Mouse (Mus musculus) hindbrain, embryonic 15.5 days (tissue): ENCODE data around the gene Slc25a4. TPM values are rescaled to one million over a fixed set of nuclear protein-coding genes. Genes with fewer than 3 reads are reported as not detected.
"Not testable (repeated sequence)": the region's sequence is repeated elsewhere in the genome, so short reads cannot be mapped to it uniquely, and the experiment has no call there.

Experiments used
- ATAC-seq: fragments of 200-750 bp; cut with Nextera tagmentation; 2 replicates; pipeline ENCODE4 v1.8.0; 2017; ENCODE audit warnings: low read depth, moderate number of reproducible peaks, moderate TSS enrichment; ENCODE audit not compliant: low FRiP score
- H3K27ac ChIP-seq: fragments of 300-500 bp; sonication (generic); replicated peaks from 2 replicates; pipeline ENCODE4 v1.5.1; 2015; ENCODE audit warnings: mild to moderate bottlenecking, inconsistent platforms
- H3K27me3 ChIP-seq: fragments of 300-500 bp; sonication (generic); 2 replicates; pipeline ENCODE4 v1.6.1; 2015; ENCODE audit warnings: control low read depth, inconsistent platforms
- H3K36me3 ChIP-seq: fragments of 300-500 bp; sonication (generic); 2 replicates; pipeline ENCODE4 v1.6.1; 2015; ENCODE audit warnings: control low read depth, inconsistent platforms
- H3K4me1 ChIP-seq: fragments of 300-500 bp; sonication (generic); replicated peaks from 2 replicates; pipeline ENCODE4 v1.6.1; 2015; ENCODE audit warnings: control low read depth, inconsistent platforms
- H3K4me2 ChIP-seq: fragments of 300-500 bp; sonication (generic); 2 replicates; pipeline ENCODE4 v1.6.1; 2015; ENCODE audit warnings: moderate library complexity, mild to moderate bottlenecking, inconsistent platforms
- H3K4me3 ChIP-seq: fragments of 300-500 bp; sonication (generic); 2 replicates; pipeline ENCODE4 v1.5.1; 2015; ENCODE audit warnings: mild to moderate bottlenecking, inconsistent platforms
- H3K9ac ChIP-seq: fragments of 300-500 bp; sonication (generic); 2 replicates; pipeline ENCODE4 v1.6.1; 2015; ENCODE audit warnings: inconsistent platforms
- H3K9me3 ChIP-seq: fragments of 300-500 bp; sonication (generic); 2 replicates; pipeline ENCODE4 v1.6.1; 2016; ENCODE audit warnings: control low read depth, inconsistent platforms
- WGBS: fragments of 180-500 bp; shearing (Covaris S2); methylation state at CpG from one replicate; pipeline ENCODE4 v1.1.7; 2015; 5-methylcytosine and 5-hydroxymethylcytosine counted together
- polyA plus RNA-seq: library from polyadenylated mRNA; unstranded; fragments of >200 nt; fragmentation: Nextera tagmentation; extraction: Ambion mirVana; gene quantifications from 2 replicates; pipeline ENCODE4 v1.2.1, GENCODE M21; 2015

Slc25a4 gene
- polyA plus RNA-seq, 1 experiment from 2014 or later = 933 TPM

GRCm38 (mm10) chr8:46231968-46232367, 20.9 kb upstream of the Slc25a4 start:
- not testable (repeated sequence) for H3K9ac ChIP-seq, H3K9me3 ChIP-seq, H3K4me1 ChIP-seq, ATAC-seq, H3K27ac ChIP-seq, H3K36me3 ChIP-seq, H3K4me2 ChIP-seq, H3K4me3 ChIP-seq, H3K27me3 ChIP-seq
- 80% methylated on average over 7 of the region's 7 CpGs for WGBS

- no peaks in the 10 kb centered on the region for H3K4me1 ChIP-seq
- H3K4me2 ChIP-seq = no peak overlapping the region
- H3K4me3 ChIP-seq = no peak overlapping the region
- ATAC-seq = no peak
- no peak overlapping the region for H3K27ac ChIP-seq
- H3K27me3 ChIP-seq = no peaks in the 10 kb centered on the region
- WGBS = 85% methylated on average over 5 of the region's 5 CpGs
- no peak overlapping the region for H3K9ac ChIP-seq
- no peaks in the 10 kb centered on the region for H3K9me3 ChIP-seq
- no peaks in the 10 kb centered on the region for H3K36me3 ChIP-seq
These were observed 15.5 kb upstream of the Slc25a4 start for GRCm38 (mm10) chr8:46226622-46227021.

- Histone ChIP-seq H3K27ac (no peak overlapping the region), H3K9me3 (no peaks in the 10 kb centered on the region), H3K9ac (no peak overlapping the region), H3K27me3 (no peaks in the 10 kb centered on the region), H3K4me2 (no peak overlapping the region), H3K4me1 (no peaks in the 10 kb centered on the region), H3K4me3 (no peak overlapping the region), H3K36me3 (no peaks in the 10 kb centered on the region)
- WGBS = 76% methylated on average over 3 of the region's 3 CpGs
- no peak for ATAC-seq
These were observed 14.4 kb upstream of the Slc25a4 start for GRCm38 (mm10) chr8:46225501-46225900.

GRCm38 (mm10) chr8:46220566-46220965, 9.5 kb upstream of the Slc25a4 start:
- no peak for ATAC-seq
- H3K4me2 ChIP-seq = no peak overlapping the region
- H3K27me3 ChIP-seq = no peaks in the 10 kb centered on the region
- no peak overlapping the region for H3K4me3 ChIP-seq
- H3K9me3 ChIP-seq = no peaks in the 10 kb centered on the region
- no peak overlapping the region for H3K27ac ChIP-seq
- 71% methylated on average over 3 of the region's 3 CpGs for WGBS
- H3K9ac ChIP-seq = no peak overlapping the region
- no peaks in the 10 kb centered on the region for H3K36me3 ChIP-seq
- peaks cover 6% of the 10 kb centered on the region for H3K4me1 ChIP-seq

GRCm38 (mm10) chr8:46216838-46217237, 5.8 kb upstream of the Slc25a4 start:
- Histone ChIP-seq H3K9me3 (no peaks in the 10 kb centered on the region), H3K27me3 (no peaks in the 10 kb centered on the region), H3K4me2 (peak overlapping the region; percentile 79), H3K4me3 (peak overlapping the region; percentile 43), H3K4me1 (peaks cover 13% of the 10 kb centered on the region), H3K27ac (peak overlapping the region; percentile 83), H3K36me3 (no peaks in the 10 kb centered on the region), H3K9ac (peak overlapping the region; percentile 58)
- ATAC-seq = peak; percentile 87
- WGBS = under 1% methylated on average over 14 of the region's 14 CpGs

GRCm38 (mm10) chr8:46213971-46214480, 2.9 kb upstream of the Slc25a4 start:
- Histone ChIP-seq H3K36me3 (peaks cover 3% of the 10 kb centered on the region; the same call in 1 of the 2 replicates), H3K4me3 (no peak overlapping the region), H3K9ac (no peak overlapping the region), H3K27me3 (no peaks in the 10 kb centered on the region), H3K4me1 (peaks cover 34% of the 10 kb centered on the region), H3K9me3 (no peaks in the 10 kb centered on the region), H3K4me2 (no peak overlapping the region), H3K27ac (no peak overlapping the region)
- WGBS = 13% methylated on average over 2 of the region's 2 CpGs
- no peak for ATAC-seq

GRCm38 (mm10) chr8:46212194-46212593, 1.1 kb upstream of the Slc25a4 start:
- ATAC-seq = no peak
- Histone ChIP-seq H3K4me1 (peaks cover 50% of the 10 kb centered on the region), H3K9me3 (no peaks in the 10 kb centered on the region), H3K27ac (no peak overlapping the region), H3K36me3 (peaks cover 21% of the 10 kb centered on the region), H3K4me2 (no peak overlapping the region), H3K27me3 (no peaks in the 10 kb centered on the region), H3K9ac (peak overlapping the region; percentile 97; the same call in 1 of the 2 replicates), H3K4me3 (no peak overlapping the region)
- 45% methylated on average over 7 of the region's 7 CpGs for WGBS

- Histone ChIP-seq H3K9me3 (no peaks in the 10 kb centered on the region), H3K9ac (peak overlapping the region; percentile 97), H3K27ac (peak overlapping the region; percentile 99), H3K4me3 (peak overlapping the region; percentile 92), H3K4me1 (peaks cover 49% of the 10 kb centered on the region), H3K27me3 (no peaks in the 10 kb centered on the region), H3K4me2 (peak overlapping the region; percentile 92), H3K36me3 (peaks cover 25% of the 10 kb centered on the region)
- no peak for ATAC-seq
- 4% methylated on average over 13 of the region's 13 CpGs for WGBS
These were observed 557 bp upstream of the Slc25a4 start for GRCm38 (mm10) chr8:46211611-46212071.

- WGBS = 74% methylated on average over 15 of the region's 15 CpGs
- Histone ChIP-seq H3K36me3 (peaks cover 46% of the 10 kb centered on the region), H3K9ac (peak overlapping the region; percentile 97)
These were observed 2.0 kb downstream of the Slc25a4 start for GRCm38 (mm10) chr8:46209057-46209456.

GRCm38 (mm10) chr8:46208354-46208753, 2.7 kb downstream of the Slc25a4 start:
- Histone ChIP-seq H3K27me3 (no peaks in the 10 kb centered on the region), H3K4me1 (peaks cover 53% of the 10 kb centered on the region), H3K36me3 (peaks cover 53% of the 10 kb centered on the region), H3K9ac (peak overlapping the region; percentile 97), H3K27ac (no peak overlapping the region; the same call in 1 of the 2 replicates), H3K9me3 (no peaks in the 10 kb centered on the region), H3K4me2 (peak overlapping the region; percentile 92), H3K4me3 (peak overlapping the region; percentile 92)
- no peak for ATAC-seq
- WGBS = 65% methylated on average over 12 of the region's 12 CpGs

More at GRCm38 (mm10) chr8:46209057-46209456, 2.0 kb downstream of the Slc25a4 start:
- no peaks in the 10 kb centered on the region for H3K27me3 ChIP-seq
- 0 out of 2 replicates have a peak overlapping the region, but pooled peaks have one; percentile 40 for H3K27ac ChIP-seq
- H3K9me3 ChIP-seq = no peaks in the 10 kb centered on the region
- H3K4me1 ChIP-seq = peaks cover 53% of the 10 kb centered on the region
- ATAC-seq = no peak
- H3K4me3 ChIP-seq = peak overlapping the region; percentile 92
- peak overlapping the region; percentile 92 for H3K4me2 ChIP-seq

- Histone ChIP-seq H3K36me3 (peaks cover 60% of the 10 kb centered on the region), H3K4me2 (no peak overlapping the region)
- ATAC-seq = no peak
These were observed 5.0 kb downstream of the Slc25a4 start for GRCm38 (mm10) chr8:46206107-46206506.

GRCm38 (mm10) chr8:46204974-46205640, 6.0 kb downstream of the Slc25a4 start:
- no peak for ATAC-seq
- 80% methylated on average over 9 of the region's 9 CpGs for WGBS

More at GRCm38 (mm10) chr8:46206107-46206506, 5.0 kb downstream of the Slc25a4 start:
- no peak overlapping the region for H3K4me3 ChIP-seq
- H3K9ac ChIP-seq = no peak overlapping the region
- WGBS = 91% methylated on average over 6 of the region's 6 CpGs
- H3K4me1 ChIP-seq = peaks cover 39% of the 10 kb centered on the region
- no peaks in the 10 kb centered on the region for H3K27me3 ChIP-seq
- no peaks in the 10 kb centered on the region for H3K9me3 ChIP-seq
- no peak overlapping the region for H3K27ac ChIP-seq

More at GRCm38 (mm10) chr8:46204974-46205640, 6.0 kb downstream of the Slc25a4 start:
- Histone ChIP-seq H3K4me3 (no peak overlapping the region), H3K9me3 (no peaks in the 10 kb centered on the region), H3K27ac (no peak overlapping the region), H3K9ac (no peak overlapping the region), H3K36me3 (peaks cover 60% of the 10 kb centered on the region), H3K27me3 (no peaks in the 10 kb centered on the region), H3K4me2 (no peak overlapping the region), H3K4me1 (peaks cover 36% of the 10 kb centered on the region)
